Mouse (Mus musculus) B cell, adult 67 days (primary cell): ENCODE data around the gene Ffar2. TPM values are rescaled to one million over a fixed set of nuclear protein-coding genes. Genes with fewer than 3 reads are reported as not detected.

ENCODE experiments used
- total RNA-seq, 2 experiments: library from RNA; stranded (reverse); gene quantifications; 4 replicates each; pipeline ENCODE4 v1.2.4; 2023

Ffar2 gene
- 10 to 100 TPM; 15.2 to 19.0 TPM for total RNA-seq

GRCm38 (mm10) chr7:30823675-30824074, at the start of gene Ffar2:
Gene Ffar2, minus strand, starts transcription at chr7:30823775.

DNA sequence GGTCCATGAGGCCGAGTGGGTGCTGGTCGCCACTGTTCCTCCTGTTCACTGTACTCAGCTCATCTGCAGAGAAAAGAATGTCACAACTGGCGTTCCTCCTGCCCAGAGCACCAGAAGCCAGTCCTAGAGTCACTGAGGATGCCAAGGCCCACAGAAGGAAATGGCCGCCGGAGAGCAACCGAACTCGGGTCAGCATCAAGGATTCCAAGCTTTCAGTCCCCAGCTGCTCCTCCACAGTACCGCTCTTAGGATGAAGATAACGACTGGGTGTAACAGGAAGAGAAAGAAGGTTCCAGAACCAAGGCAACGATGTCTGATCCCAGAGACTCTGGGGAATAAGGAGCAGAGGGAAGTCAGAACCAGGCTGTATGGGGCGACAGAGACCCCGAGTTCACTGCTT, 37.9 kb upstream of the Ffar2 start, which contains the start of gene Ffar1:
Gene Ffar1, minus strand, starts transcription at position 101 of the 400 bp plus-strand sequence.

GRCm38 (mm10) chr7:30856078-30856477, 32.5 kb upstream of the Ffar2 start, which contains the start of gene Ffar3:
Gene Ffar3, minus strand, starts transcription at chr7:30856178.

GRCm38 (mm10) chr7:30787377-30788022, 36.1 kb downstream of the Ffar2 start, which contains the start of gene Krtdap:
Gene Krtdap, plus strand, starts transcription at chr7:30787896.

Other genes starting within 250 kb of the Ffar2 start
- 100 to 1,000 TPM; 119 to 136 TPM for gene Kmt2b, start 235.0 kb downstream of the Ffar2 start, total RNA-seq
- gene Zbtb32, start 224.9 kb downstream of the Ffar2 start, total RNA-seq, result 1 to 10 TPM in 1 of 2 experiments, under 1 TPM in 1; 0.90 to 1.5 TPM
- under 1 TPM; 0.39 to 0.52 TPM for gene Upk1a, start 210.9 kb downstream of the Ffar2 start, total RNA-seq
- 100 to 1,000 TPM; 211 to 273 TPM for gene Cox6b1, start 197.6 kb downstream of the Ffar2 start, total RNA-seq
- not detected for gene Etv2, start 187.9 kb downstream of the Ffar2 start, total RNA-seq
- 100 to 1,000 TPM in 1 of 2 experiments, 10 to 100 TPM in 1; 96.7 to 103 TPM for gene Rbm42, start 173.5 kb downstream of the Ffar2 start, total RNA-seq
- gene Haus5, start 158.8 kb downstream of the Ffar2 start, total RNA-seq, result 10 to 100 TPM; 59.7 to 71.7 TPM
- gene Pmis2, start 152.2 kb downstream of the Ffar2 start, total RNA-seq, result not detected
- not detected for gene 2200002J24Rik, start 124.8 kb downstream of the Ffar2 start, total RNA-seq
- under 1 TPM; 0.29 to 0.59 TPM for gene Atp4a, start 111.6 kb downstream of the Ffar2 start, total RNA-seq
- gene Tmem147, start 94.2 kb downstream of the Ffar2 start, total RNA-seq, result 10 to 100 TPM; 46.8 to 50.0 TPM
- gene Gapdhs, start 80.1 kb downstream of the Ffar2 start, total RNA-seq, result not detected
- gene Sbsn, start 72.3 kb downstream of the Ffar2 start, total RNA-seq, result 1 to 10 TPM; 3.8 to 5.0 TPM
- gene Dmkn, start 60.0 kb downstream of the Ffar2 start, total RNA-seq, result not detected
- not detected for gene Krtdap, start 35.9 kb downstream of the Ffar2 start, total RNA-seq
- gene Ffar3, start 32.4 kb upstream of the Ffar2 start, total RNA-seq, result 1 to 10 TPM; 2.2 to 3.7 TPM
- gene Ffar1, start 37.8 kb upstream of the Ffar2 start, total RNA-seq, result 10 to 100 TPM; 34.4 to 43.8 TPM
- 1,000 to 10,000 TPM; 1,236 to 1,328 TPM for gene Cd22, start 56.6 kb upstream of the Ffar2 start, total RNA-seq
- not detected for gene Mag, start 91.1 kb upstream of the Ffar2 start, total RNA-seq
- gene Hamp2, start 100.9 kb upstream of the Ffar2 start, total RNA-seq, result not detected
- not detected for gene Hamp, start 120.3 kb upstream of the Ffar2 start, total RNA-seq
- 100 to 1,000 TPM; 145 to 165 TPM for gene Usf2, start 133.0 kb upstream of the Ffar2 start, total RNA-seq
- gene Lsr, start 149.7 kb upstream of the Ffar2 start, total RNA-seq, result 1 to 10 TPM; 1.1 to 1.2 TPM
- not detected for gene Fam187b, start 150.0 kb upstream of the Ffar2 start, total RNA-seq
- gene Fxyd5, start 218.7 kb upstream of the Ffar2 start, total RNA-seq, result 100 to 1,000 TPM; 134 to 151 TPM
- gene Fxyd7, start 227.7 kb upstream of the Ffar2 start, total RNA-seq, result not detected
- gene Fxyd1, start 233.4 kb upstream of the Ffar2 start, total RNA-seq, result not detected
- not detected for gene Lgi4, start 235.6 kb upstream of the Ffar2 start, total RNA-seq